Mouse (Mus musculus) A20 (cell line): ENCODE measurements around the gene Olfr362.
"Not testable (repeated sequence)": the region's sequence is repeated elsewhere in the genome, so short reads cannot be mapped to it uniquely, and the experiment has no call there.

ENCODE experiments used
- DNase-seq: peaks from one replicate; pipeline ENCODE4 v3.0.0-alpha.2; 2011; ENCODE audit warnings: low read depth, low spot score

Olfr362 gene

GRCm38 (mm10) chr2:37117810-37118209, at the start of gene Olfr362:
Gene Olfr362 (minus strand): TSS chr2:37117910.
- no peak for DNase-seq

- no peak for DNase-seq
Measured at GRCm38 (mm10) chr2:37139022-37139421, 21.3 kb upstream of the Olfr362 start, which contains the start of gene Olfr364-ps1. Gene Olfr364-ps1 (plus strand): TSS chr2:37139322.

GRCm38 (mm10) chr2:37089190-37089589, 28.5 kb downstream of the Olfr362 start, which contains the start of gene Olfr361:
Gene Olfr361 (minus strand): TSS chr2:37089290.
- not testable (repeated sequence) for DNase-seq

GRCm38 (mm10) chr2:37065446-37065845, 52.3 kb downstream of the Olfr362 start, which contains the start of gene Olfr360:
Gene Olfr360 (plus strand): TSS chr2:37065746.
- no peak for DNase-seq
